Mouse (Mus musculus) cerebellum, adult 2 months (tissue): ENCODE measurements around the gene Rmi2. TPM values are rescaled to one million over a fixed set of nuclear protein-coding genes. Genes with fewer than 3 reads are reported as not detected.
"Not testable (repeated sequence)": the region's sequence is repeated elsewhere in the genome, so short reads cannot be mapped to it uniquely, and the experiment has no call there.

ENCODE experiments used
- DNase-seq, 2 experiments: peaks; one replicate each; pipeline ENCODE4 v3.0.0; 2021
- H3K27ac ChIP-seq: fragments of 200-500 bp; 2 replicates; pipeline ENCODE4 v1.5.1; 2012; ENCODE audit warnings: low read length, control low read depth, inconsistent platforms; ENCODE audit not compliant: insufficient read depth
- H3K27me3 ChIP-seq: fragments of 200-500 bp; 2 replicates; pipeline ENCODE4 v1.6.1; 2012; ENCODE audit warnings: inconsistent platforms, mild to moderate bottlenecking, low read length, moderate library complexity; ENCODE audit not compliant: control insufficient read depth, insufficient read depth
- H3K4me1 ChIP-seq: fragments of 200-500 bp; 2 replicates; pipeline ENCODE4 v1.6.1; 2011; ENCODE audit warnings: low read length; ENCODE audit not compliant: control insufficient read depth, insufficient read depth
- H3K4me3 ChIP-seq: fragments of 200-500 bp; replicated peaks from 2 replicates; pipeline ENCODE3; 2011; ENCODE audit warnings: mild to moderate bottlenecking, low read depth, low read length, control low read depth; ENCODE audit not compliant: insufficient read depth
- CTCF ChIP-seq: fragments of 200-500 bp; IDR thresholded peaks from 2 replicates; pipeline ENCODE4 v1.5.1; 2011; ENCODE audit warnings: low read depth, mild to moderate bottlenecking, control low read depth, low read length, moderate library complexity, borderline replicate concordance; ENCODE audit not compliant: insufficient read depth
- POLR2A ChIP-seq: fragments of 200-500 bp; IDR thresholded peaks from 2 replicates; pipeline ENCODE4 v1.6.1; 2011; ENCODE audit warnings: low read length, control low read depth, borderline replicate concordance; ENCODE audit not compliant: insufficient read depth
- WGBS: fragments of 180-500 bp; shearing (Covaris S2); methylation state at CpG from one replicate; pipeline ENCODE4 v1.1.7; 2018; 5-methylcytosine and 5-hydroxymethylcytosine counted together
- polyA plus RNA-seq: library from polyadenylated mRNA; depleted of rRNA; stranded (reverse); fragments of >200 nt; gene quantifications from 2 replicates; pipeline ENCODE4 v1.2.3, GENCODE M21; 2012

Rmi2 gene
- polyA plus RNA-seq, 1 experiment: 0.52 TPM

DNA sequence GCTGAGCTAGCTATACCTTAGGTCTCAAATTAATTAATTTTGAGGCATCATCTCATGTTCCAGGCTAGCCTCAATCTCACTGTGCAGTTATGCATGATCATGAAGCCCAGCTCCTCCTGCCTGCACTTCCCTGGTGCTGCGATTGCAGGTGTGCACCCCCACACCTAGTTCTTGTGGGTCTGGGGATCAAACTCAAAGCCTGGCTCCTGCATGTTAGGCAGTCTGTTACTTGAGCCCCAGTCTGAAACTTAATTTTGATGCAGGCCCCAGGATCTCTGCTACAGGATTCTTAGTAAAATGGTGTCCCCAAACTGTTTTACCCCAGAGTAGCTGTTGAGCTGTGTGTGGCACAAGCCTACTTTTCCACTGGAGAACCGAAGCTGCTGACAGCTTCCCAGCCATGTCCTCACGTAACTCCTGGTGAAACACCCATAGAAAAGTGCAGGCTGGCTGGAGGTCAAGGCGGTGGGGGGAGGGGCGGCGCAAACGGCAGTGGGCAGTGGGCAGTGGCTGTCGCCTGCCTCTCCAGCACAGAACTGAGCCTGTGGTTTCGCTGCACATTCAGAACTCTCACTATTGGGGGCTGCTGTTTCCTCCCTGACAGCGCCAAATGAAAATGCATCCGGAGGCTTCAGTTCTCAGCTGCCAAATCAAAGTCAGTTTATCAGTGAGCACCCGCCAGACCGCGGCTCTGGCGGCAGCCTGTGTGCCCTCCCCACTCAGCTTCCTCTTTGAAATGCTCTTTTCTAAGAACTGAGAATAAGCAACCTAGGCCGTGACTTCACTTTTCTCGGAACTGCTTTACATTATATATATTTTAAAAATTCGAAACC lies 8.8 kb downstream of the Rmi2 start:
- TF ChIP-seq CTCF (no peak), POLR2A (no peak)
- peaks cover 10% of the 10 kb centered on the region for H3K4me1 ChIP-seq
- 23% methylated on average over 18 of the region's 18 CpGs for WGBS
- H3K27ac ChIP-seq: no peak overlapping the region
- H3K4me3 ChIP-seq: peak overlapping the region; percentile 20
- DNase-seq: no peak
- H3K27me3 ChIP-seq: no peaks in the 10 kb centered on the region

DNA sequence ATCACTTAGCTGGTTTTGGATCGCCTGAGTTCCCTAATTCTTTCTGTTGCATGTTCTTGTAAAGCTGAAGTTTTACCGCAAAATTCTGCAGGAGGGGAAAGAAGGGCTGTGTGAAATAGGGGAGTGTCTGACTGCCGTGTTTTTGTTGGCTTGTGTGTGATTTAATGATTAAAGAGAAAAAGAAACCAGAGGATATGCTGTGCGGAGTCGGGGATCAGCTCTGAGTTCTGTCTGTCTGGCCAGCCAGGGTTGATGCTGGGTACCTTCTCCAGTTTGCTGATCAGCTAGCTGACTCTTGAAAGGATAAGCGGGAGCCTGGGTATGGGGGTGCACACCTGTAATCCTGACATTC lies 9.4 kb downstream of the Rmi2 start:
- WGBS: 81% methylated on average over 6 of the region's 6 CpGs
- Histone ChIP-seq H3K4me3 (no peak overlapping the region), H3K27me3 (no peaks in the 10 kb centered on the region), H3K4me1 (peaks cover 13% of the 10 kb centered on the region), H3K27ac (no peak overlapping the region)
- DNase-seq: no peak
- TF ChIP-seq POLR2A (no peak), CTCF (no peak)

DNA sequence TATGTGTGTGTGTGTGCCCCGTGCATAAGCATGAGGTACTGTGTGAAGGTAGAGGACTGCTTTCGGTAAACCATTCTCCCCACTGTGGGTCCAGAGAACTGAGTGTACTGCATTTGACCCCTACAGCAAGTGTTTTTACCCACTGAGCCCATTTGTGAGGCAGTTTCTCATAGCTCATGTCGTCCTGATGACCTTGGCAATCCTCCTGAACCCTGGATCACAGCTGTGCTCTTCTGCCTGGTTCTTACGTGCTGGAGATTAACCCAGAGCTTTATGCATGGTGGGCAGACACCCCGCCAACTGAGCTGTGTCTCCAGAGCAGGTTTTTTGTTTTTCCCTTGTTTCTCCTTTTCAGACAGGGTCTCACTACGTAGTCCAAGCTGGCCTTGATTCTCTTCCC lies 11.1 kb downstream of the Rmi2 start:
- 78% methylated on average over 6 of the region's 6 CpGs for WGBS
- no peak overlapping the region for H3K27ac ChIP-seq
- H3K27me3 ChIP-seq: no peaks in the 10 kb centered on the region
- no peak overlapping the region for H3K4me3 ChIP-seq
- TF ChIP-seq POLR2A (no peak), CTCF (no peak)
- no peak for DNase-seq
- peaks cover 27% of the 10 kb centered on the region for H3K4me1 ChIP-seq

DNA sequence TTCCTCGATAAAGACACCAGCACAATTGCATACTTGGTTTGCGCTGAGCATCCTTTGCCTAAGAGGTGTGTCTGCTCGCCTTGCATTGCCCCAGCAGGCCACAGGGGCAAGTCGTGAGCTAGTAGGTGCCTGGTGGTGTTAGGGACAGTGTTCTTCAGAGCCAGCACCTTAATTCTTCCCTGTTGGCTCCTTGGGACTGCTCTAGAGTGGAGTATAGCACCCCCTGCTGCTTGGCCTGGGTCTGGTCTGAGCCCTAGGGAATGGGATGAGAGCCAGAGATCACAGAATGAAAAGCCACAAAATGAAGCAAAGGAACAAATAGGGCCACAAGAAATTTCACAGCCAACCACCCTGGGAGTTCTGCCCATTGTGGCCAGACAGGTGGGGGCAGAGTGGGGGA lies 11.6 kb downstream of the Rmi2 start:
- no peak overlapping the region for H3K4me3 ChIP-seq
- H3K27me3 ChIP-seq: no peaks in the 10 kb centered on the region
- TF ChIP-seq POLR2A (no peak), CTCF (peak; percentile 35; the same call in 1 of the 2 replicates)
- H3K27ac ChIP-seq: no peak overlapping the region
- DNase-seq: peak; percentile 61 to 65
- peaks cover 32% of the 10 kb centered on the region for H3K4me1 ChIP-seq
- 67% methylated on average over 4 of the region's 4 CpGs for WGBS

DNA sequence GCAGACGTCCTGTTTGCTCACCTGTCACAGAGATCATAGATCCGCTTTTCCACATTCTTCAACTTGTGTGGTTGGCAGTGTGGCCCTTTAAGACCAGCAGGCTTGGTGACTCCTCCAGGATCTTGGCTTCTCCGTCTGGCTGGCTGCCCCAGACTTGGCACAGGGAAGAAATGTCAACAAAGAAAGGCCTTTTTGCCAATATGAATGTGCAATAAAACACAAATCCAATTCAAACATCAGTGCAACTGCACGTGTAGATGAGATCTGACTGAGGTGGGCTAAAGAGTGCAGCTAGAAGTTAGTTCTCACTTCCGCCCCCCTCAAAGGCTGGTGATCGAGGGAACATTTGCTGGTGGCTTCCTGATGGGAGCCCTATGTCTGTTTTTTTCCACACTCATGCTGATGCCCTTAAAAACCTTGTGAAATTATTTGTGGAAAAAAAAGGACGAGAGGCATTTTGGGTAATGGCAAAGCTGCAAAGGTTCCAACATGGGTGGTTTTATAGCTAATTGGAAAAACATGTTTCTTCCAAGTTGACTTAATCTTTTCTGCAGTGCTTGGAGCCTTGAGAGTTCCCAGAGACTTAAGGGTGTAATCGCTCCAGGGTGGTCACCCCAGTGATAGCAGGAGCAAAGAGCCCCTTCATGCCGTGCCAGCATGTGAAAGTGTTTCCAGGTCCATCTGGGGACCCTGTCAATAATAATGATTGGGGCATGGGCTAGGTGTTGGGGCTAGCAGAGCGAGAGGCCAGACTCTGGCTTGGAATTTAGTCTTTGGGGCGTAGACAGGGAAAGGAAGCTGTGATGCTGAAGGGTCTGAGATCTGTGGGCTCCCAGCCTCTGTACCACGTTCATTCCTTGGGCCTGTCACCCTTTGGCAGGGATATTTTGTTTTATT lies 15.4 kb downstream of the Rmi2 start:
- H3K4me1 ChIP-seq: peaks cover 32% of the 10 kb centered on the region
- no peaks in the 10 kb centered on the region for H3K27me3 ChIP-seq
- peak overlapping the region; percentile 89 for H3K27ac ChIP-seq
- no peak for TF ChIP-seq POLR2A
- TF ChIP-seq CTCF: no peak
- DNase-seq: peak; percentile 91 to 92
- WGBS: 21% methylated on average over 12 of the region's 12 CpGs
- peak overlapping the region; percentile 15 for H3K4me3 ChIP-seq

DNA sequence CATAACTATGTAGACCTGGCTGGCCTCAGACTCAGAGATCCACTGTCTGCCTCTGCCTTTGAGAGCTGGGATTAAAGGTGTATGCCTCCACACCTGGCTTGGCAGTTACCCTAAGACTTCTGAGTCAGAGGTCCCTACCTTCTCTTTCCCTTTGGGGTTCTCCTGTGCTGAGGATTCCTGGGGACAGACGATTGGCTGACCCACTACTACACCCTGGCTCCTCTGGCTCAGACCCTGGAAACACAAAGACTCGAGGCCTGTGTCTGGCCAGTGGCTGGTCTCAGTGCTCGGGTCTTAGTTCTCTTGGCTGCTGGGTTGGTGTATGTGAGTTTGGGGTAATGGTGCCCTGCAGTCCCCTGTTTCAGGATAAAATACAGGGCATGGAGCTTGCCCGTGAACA lies 16.0 kb downstream of the Rmi2 start:
- no peak for DNase-seq
- Histone ChIP-seq H3K27ac (peak overlapping the region; percentile 89), H3K27me3 (no peaks in the 10 kb centered on the region), H3K4me1 (peaks cover 32% of the 10 kb centered on the region), H3K4me3 (no peak overlapping the region)
- 56% methylated on average over 4 of the region's 4 CpGs for WGBS
- TF ChIP-seq POLR2A (no peak), CTCF (no peak)

DNA sequence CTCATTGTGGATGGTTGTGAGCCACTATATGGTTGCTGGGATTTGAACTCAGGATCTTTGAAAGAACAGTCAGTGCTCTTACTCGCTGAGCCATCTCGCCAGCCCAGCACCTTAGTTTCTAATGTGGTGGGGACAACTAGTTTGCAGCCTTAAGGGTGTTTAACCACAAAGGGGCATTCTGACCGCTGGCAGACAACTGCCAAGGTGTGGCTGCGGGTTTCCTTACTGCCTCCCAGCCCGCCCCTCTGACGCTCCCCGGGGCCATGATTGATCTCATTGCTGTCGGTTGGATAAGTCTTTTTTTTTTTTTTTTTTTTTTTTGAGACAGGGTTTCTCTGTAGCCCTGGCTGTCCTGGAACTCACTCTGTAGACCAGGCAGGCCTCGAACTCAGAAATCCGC lies 17.4 kb downstream of the Rmi2 start:
- not testable (repeated sequence) for H3K4me3 ChIP-seq, H3K27ac ChIP-seq, DNase-seq, H3K27me3 ChIP-seq
- peaks cover 26% of the 10 kb centered on the region for H3K4me1 ChIP-seq
- WGBS: 99% methylated on average over 10 of the region's 10 CpGs

DNA sequence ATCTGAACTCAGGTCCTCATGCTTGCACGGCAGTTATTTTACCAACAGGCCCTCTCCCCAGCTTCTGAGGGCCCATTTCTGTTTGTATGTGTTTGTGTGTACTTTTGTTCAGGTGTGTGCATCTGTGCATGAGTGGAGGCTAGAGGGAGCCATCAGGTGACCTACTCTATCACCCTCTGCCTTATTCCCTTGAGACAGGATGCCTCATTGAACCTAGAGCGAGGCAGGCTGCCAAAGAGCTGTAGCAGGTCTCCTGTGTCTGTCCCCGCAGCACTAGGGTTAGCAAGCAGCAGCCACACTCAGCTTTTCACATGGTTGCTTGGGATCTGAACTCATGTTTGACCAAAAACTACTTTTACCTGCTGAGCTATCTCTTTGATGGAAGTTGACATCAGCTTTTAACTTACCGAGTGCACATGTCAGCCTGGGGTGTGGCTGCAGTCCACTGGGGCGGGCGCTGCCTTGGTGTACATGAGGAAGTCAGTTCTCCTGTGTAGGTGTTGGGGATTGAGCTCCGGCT lies 24.9 kb downstream of the Rmi2 start:
- DNase-seq: no peak
- WGBS: 89% methylated on average over 7 of the region's 7 CpGs
- TF ChIP-seq CTCF: no peak
- TF ChIP-seq POLR2A: no peak
- peaks cover 21% of the 10 kb centered on the region for H3K4me1 ChIP-seq
- H3K27me3 ChIP-seq: no peaks in the 10 kb centered on the region
- no peak overlapping the region for H3K4me3 ChIP-seq
- no peak overlapping the region for H3K27ac ChIP-seq
